Mouse (Mus musculus) CH12.LX (cell line): Measurements from ENCODE around the gene Erich2.

ENCODE experiments used
- CHD2 ChIP-seq: IDR thresholded peaks from 2 replicates; pipeline ENCODE4 v1.6.1; 2011; ENCODE audit warnings: low read length, improper control_type of control experiment
- CTCF ChIP-seq, 2 experiments: IDR thresholded peaks in 1 of 2; conservative IDR thresholded peaks in 1 of 2; 2 replicates each; pipeline ENCODE4 v1.5.1; 2011 to 2012; ENCODE audit warnings: low read depth in 2 of 2, low read length in 2 of 2, improper control_type of control experiment in 1 of 2, inconsistent platforms in 1 of 2, mild to moderate bottlenecking in 1 of 2, moderate library complexity in 1 of 2
- JUND ChIP-seq: conservative IDR thresholded peaks from 2 replicates; pipeline ENCODE4 v1.6.1; 2011; ENCODE audit warnings: low read depth, low read length, improper control_type of control experiment
- POLR2A ChIP-seq: IDR thresholded peaks from 2 replicates; pipeline ENCODE4 v1.6.1; 2011; ENCODE audit warnings: low read depth, mild to moderate bottlenecking, improper control_type of control experiment, low read length
- RCOR1 ChIP-seq: conservative IDR thresholded peaks from 2 replicates; pipeline ENCODE4 v1.6.1; 2012; ENCODE audit warnings: low read depth, mild to moderate bottlenecking, inconsistent platforms, low read length, improper control_type of control experiment
- ZC3H11A ChIP-seq: IDR thresholded peaks from 2 replicates; pipeline ENCODE4 v1.6.1; 2012; ENCODE audit warnings: low read depth, mild to moderate bottlenecking, inconsistent platforms, low read length, improper control_type of control experiment
- ZKSCAN1 ChIP-seq: IDR thresholded peaks from 2 replicates; pipeline ENCODE4 v1.6.1; 2012; ENCODE audit warnings: low read depth, inconsistent platforms, low read length, improper control_type of control experiment, borderline replicate concordance

DNA sequence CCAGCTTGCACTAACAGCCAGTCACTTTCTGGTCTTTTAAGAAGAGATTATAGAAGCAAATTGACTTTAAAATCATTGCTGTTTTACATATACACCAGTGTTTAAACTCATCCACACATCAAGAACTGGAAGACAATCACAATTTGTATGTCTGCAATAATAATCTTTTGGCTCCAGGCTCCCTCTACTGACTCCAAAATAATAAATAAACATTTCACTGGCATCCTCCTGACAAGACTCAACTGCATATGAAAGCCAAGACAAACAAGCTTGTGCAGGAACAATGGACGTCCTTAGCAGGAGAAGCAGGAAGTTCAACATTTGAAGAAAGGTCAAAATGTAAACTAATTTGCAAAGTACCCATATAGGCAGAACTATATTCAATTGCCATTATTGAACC lies 3.4 kb upstream of the Erich2 start:
- TF ChIP-seq CTCF (conservative IDR thresholded peaks at IDR 0.05 in 1 of 2, IDR thresholded peaks at IDR 0.05 in 1 of 2; ENCODE audit: low read depth in 2 of 2, low read length in 2 of 2) = peak in 1 of 2 experiments; percentile 9; a peak in 1 of 4 replicates
- no peak for TF ChIP-seq RCOR1
- no peak for TF ChIP-seq POLR2A
- no peak for TF ChIP-seq JUND
- no peak for TF ChIP-seq CHD2
- no peak for TF ChIP-seq ZKSCAN1
- no peak for TF ChIP-seq ZC3H11A
